Mouse (Mus musculus) lung, postnatal 36 days (tissue): ENCODE measurements around the gene Eci1.
A peak's percentile ranks its signal among the peaks of the same experiment; 100 is the strongest.

Experiments used
- DNase-seq: peaks from one replicate; pipeline ENCODE4 v3.0.0; 2022; ENCODE audit warnings: mixed read lengths

The Eci1 gene

DNA sequence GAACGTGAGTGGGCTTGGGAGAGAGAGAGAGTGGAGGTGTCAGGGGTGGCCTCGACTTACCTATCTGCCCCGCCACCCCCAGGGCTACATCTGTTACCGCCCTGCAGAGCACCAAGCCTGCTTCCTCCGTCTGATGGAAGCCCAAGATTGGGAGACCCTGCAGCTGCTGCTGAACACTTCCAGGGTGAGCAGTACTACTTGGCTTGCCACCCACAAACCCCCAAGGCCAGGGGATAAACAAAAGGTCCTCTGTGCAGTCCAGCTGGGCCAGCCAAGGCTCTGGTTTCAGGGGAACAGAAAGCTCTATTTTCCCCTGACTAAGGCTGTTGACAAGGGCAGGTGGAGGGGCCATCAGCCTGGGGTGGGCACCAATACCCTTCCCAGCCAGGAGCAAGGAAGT, 48.1 kb downstream of the Eci1 start:
- no peak for DNase-seq

DNA sequence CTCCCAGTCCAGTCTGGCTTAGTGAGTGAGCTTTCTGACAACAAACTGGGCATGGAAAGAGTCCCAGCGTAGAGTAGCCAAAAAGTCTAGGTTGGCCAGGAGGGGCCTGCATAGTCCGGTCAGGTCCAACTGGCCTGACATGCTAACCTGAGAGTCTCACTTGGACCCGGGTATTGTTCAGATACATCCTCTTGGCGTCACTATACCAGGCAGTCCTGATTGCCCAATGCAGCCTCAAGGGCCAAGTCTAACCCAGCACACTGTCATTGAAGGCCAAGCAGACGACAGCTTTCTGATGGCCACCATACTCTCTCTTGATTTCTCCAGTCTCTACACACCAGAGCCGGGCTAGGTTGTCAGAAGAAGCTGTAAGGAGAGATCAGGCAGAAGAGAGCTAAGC, 49.1 kb downstream of the Eci1 start:
- no peak for DNase-seq

DNA sequence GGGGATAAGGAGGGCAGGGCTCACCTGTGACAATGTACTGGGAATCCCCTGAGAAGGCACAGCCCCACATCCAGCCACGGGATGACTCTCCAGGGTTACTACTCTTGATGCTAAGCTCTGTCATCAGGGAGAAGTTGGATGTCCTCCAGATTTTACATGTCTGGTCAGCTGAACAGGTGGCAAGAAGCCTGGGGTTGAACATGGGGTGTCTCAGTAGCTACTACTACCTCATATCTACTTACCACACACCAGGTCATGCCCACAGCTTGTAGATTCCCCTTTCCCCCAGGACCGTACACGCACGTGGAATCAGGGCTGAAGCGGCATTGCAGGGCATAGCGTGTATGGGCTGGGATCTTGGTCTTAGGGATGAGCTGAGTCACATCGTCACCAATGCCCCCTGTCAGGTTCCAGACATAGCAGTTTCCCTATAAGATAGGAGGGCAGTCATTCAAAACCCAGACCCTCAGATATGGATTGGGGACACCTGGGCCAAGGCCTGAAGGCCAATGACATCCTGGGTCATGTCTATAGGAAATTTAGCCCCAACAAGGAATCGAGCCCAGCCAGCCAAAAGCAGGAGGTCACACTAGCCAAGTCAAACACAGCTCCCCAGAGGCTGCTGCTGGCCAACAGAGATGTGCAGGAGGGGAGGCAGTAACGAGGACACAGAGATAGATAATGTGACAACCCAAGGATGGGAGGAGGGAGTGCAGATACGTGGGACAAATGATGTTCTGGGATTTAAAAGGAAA, 49.8 kb downstream of the Eci1 start:
- DNase-seq: no peak

DNA sequence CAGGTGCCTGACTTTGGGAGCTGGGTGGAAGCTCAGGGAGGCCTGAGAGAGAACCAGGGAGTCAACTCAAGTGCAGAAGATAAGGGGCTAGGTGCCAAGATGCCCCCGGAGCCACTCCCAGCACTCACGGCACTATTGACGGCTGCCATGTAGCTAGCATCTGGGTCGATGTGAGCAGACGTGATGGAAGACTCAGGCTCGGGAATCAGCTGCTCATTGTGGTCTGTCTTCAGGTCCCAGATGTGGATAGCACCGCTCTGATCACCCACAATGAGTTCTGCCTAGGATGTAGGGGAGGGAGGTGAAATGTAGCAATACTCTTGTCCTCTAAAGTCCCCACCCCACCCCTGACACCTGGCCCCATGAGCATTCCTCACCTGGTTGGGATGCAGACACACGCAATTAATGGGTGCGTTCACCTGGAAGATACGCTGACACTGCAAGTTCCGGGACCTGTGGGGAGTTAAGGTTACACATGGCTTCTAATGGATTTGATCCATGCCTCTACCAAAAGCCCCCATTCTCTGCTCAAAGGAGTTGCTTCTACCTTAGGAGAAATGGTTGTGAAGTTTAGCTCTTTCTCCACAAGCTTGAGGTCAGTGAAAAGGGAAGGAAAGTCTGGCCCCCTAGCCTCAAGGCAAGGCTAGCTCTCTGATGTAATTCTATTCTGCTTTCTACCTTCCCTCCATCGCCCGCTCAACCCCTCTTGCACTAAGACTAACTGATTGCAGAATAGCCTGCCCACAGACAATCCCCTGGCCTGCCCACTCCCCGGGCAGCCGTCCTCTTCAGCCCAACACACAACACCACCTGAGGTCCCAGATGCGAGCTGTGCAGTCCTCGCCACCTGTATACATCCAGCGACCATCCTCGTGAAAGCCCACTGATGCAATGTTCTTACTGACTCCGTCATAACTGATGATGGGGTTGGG, 50.9 kb downstream of the Eci1 start:
- no peak for DNase-seq

DNA sequence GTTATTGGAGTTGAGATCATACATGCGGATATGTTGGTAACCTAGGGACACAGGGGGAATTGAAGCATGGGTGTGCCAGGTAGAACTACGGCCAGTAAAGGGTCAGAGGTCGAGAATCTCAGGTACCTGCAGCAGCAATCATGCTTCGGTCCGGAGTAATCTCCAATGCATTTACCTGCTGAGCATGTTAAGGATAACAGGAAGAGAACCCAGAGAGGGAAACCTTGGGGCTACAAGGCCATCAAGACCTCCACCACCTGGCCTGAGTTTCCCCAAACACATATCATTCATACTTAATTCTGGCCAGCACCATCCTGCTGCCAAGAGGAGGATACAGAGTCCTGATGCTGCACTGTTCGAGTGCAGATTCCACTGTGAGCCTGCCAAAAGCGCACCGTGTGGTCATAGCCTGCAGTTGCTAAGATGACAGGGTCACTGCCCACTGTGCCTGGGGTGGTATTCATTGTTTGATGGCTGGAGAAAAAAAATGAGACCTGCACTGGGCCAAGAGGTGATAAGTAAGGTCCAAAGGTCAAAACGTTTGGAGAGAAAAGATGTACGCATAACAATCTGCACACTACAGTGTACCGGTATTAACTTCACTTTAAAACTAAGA, 51.7 kb downstream of the Eci1 start:
- no peak for DNase-seq

DNA sequence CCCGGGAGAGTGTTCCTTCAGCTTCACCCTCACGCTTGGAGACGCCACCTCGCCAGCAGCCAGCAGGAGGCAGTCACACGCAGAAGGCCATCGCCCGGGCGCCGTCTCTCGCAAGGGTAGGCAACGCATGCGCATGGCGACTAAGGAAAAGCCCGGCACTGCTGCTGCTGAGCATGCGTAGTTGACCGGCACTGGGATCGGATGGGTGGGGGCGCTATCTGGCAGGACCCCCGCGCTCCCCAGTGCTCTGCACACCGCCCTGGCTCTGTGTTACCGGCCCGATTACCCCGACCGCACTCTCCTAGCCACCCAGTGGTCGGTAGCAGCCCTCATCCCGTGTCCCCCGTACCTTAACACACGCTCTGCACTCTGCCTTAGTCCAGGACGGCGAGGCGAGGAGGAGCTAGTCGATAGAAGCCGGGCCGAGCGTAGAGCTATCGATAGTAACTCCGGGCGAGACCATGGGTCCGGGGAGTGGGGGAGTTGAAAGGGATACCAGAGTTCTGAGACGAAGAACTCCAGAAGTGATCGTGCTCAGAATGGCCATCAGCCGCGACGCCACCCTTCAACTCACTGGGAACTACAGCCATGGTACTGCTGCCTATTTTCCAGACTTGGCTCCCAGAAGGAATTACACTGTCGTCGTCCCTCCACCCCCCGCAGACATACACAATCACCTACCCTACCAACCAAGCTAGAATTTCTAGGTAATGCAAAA, 52.4 kb downstream of the Eci1 start, which contains the start of gene Mlst8:
Gene Mlst8 (minus strand): TSS at position 416 of the 718 bp plus-strand sequence.
- peak; percentile 98 for DNase-seq

DNA sequence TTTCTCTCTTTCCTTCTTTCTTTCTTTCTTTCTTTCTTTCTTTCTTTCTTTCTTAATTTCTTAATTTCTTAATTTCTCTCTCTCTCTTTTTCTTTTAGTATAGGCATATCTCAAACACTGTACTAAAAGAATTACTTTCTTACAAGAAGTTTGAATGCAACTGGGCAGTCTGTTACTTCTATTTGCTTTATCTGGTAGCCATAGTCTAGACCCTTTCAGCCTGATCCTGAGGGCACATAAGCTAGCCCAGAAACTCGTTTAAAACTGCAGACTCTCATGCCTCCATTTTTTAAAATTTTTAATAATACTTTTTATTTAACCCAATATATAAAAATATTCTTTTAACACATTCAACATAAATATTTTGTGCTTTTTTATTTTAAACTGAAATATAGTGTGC, 53.0 kb downstream of the Eci1 start:
- no peak for DNase-seq

DNA sequence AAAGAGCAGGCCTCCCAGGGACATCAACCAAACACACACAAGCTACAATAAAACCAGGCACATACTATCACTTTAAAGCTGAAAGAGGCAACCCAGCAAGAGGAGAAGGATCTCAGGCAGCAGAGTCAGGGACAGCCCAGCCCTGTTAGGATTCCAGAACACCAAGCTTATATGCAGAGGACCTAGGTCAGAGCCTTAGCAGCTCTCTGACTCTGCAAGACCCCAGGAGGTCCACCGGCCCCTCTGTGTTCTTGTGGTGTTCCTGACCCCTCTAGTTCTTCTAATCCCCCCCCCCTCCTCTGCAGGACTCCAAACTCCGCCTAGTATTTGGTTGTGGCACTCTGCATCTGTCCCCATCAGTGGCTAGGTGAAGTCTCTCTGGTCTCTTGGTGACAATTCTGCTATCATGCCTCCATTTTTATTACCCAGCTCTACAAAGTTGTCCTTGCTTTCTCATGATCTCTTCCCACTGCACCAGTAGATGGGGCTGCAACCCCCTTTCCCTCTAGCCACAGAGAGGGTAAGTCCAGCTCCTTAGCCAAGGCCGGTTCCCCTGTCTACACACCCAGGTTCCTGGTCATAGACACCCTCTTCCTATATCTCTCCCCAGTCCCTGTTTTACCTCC, 53.9 kb downstream of the Eci1 start:
- DNase-seq: no peak

DNA sequence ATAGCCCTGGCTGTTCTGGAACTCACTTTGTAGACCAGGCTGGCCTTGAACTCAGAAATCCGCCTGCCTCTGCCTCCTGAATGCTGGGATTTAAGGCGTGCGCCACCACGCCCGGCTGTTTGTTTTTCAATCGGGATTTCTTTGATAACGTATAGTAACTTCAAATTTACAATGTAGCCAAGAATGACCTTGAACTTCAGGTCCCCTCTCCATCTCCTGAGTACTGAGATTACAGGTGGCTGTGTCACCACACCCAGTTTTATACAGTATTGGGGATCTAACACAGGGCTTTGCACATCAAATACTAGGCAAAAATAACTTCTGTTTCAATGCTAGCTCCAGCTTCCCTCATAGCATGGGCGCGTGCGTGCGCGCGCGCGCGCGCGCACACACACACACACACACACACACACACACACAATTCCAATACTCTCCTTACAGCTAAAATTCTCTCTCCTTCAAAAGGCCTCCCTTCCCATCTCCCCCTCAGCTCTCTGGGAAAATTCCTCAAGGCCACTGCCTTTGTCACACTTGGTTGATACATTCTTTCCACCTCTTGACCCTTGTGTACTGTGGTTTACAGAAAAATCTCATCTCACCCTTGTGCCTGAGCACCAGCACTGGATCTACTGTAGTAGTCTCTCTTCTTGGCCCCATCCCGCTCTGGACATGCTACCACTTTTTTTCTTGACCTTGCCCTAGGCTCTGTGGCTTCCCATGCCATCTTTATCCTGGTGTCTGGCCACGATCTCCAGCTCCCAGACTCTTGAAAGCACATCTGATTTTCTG, 54.8 kb downstream of the Eci1 start:
- no peak for DNase-seq

DNA sequence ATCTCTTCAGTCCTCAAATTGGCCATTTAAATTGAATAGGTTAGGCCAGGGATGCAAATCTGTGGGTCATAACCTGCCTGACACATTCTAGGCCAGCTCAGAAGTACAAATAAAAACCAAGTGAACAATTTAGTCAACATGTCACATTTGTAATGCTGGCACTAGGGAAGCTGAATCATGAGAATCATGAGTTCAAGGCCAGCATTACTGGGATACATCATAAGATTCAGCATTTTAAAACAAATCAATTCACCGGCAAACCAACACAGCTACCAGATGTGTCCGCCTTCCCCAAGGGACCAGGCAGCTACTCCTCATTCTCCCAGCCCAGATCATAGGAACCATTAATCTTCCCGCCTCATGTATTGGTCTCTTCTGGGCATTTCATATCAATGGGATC, 57.1 kb downstream of the Eci1 start:
- DNase-seq: no peak

DNA sequence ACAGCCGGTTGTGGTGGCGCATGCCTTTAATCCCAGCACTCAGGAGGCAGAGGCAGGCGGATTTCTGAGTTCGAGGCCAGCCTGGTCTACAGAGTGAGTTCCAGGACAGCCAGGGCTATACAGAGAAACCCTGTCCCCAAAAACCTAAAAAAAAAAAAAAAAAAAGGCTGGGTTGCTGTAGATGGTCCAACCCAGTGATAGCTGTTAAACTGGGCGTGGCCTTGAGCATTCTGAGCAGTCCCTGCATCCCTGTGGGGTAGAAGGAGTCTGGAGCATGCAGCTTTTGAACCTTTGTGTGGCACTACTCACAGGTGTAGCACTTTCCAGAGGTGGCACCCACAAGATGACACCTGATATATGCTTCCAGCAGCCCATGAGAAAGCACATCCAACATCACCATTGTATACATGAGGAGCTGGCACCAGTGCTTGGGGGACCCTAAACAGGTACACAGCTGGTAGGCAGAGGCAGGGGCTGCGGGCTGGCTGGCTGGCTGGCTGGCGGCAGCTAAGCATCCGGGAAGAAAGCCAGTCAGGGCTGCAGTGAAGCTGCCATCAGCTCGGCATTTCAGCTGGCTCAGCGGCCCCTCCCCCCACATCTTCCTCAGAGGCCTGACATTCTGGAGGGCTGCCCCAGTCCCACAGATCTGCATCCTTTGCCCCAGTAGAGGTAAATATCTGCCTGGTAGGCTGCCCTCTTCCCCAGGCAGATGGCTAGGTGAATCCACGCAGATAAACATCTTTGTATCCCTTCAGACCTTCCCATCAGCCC, 58.8 kb downstream of the Eci1 start:
- DNase-seq: no peak

DNA sequence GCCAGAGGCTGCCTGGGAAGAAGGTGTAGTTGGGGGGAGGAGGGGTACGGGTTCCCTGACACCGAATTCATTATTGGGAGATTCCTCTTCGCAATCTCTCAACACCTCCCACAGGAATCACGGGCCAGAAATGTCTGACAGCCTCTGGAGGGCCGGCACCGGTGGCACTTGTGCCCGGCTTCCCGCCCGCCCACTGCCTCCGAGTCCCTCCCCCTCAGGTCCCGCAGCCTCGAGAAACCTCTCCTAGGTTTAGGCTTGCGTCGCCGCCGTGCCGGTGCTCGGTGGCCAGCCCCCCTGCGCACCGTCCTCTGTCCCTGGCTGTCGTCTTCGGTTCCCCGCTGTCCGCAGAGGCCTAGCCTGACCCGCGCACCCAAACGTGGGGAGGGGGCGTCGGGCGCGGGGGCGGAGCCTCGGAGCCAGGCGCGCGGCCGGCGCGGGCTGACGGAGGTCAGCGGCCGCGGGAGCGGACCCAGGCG, 61.8 kb downstream of the Eci1 start, which contains the start of gene Caskin1:
Gene Caskin1 (plus strand): TSS at position 416 of the 476 bp plus-strand sequence.
- DNase-seq: peak; percentile 22

DNA sequence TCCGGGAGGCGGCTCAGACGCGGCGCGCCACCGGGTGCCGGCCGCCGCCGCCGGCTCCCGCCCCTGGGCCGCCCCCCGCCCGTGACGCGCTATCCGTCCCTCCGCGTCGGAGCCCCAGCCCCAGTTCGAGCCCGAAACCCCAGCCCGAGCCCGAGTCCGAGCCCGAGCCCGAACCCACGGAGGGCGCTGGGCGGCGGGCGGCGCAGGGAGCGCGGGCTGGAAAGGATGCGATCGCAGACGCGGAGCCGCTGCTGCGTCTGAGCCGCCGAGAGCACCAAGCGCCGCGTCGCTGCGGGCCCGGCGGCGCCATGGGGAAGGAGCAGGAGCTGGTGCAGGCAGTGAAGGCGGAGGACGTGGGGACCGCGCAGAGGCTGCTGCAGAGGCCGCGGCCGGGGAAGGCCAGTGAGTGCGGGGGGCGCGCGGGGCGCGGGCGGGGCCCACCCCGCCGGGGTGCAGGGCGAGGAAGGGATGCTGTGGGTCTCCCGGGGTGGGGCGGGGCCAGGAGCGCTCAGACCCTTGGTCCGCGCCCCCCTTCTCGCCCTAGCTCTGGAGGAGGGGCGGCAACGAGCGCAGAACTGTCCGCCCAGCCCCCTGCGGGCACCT, 62.3 kb downstream of the Eci1 start:
- no peak for DNase-seq
